Mouse (Mus musculus): Measurements from ENCODE around the gene Polr2g. TPM values are rescaled to one million over a fixed set of nuclear protein-coding genes. Genes with fewer than 3 reads are reported as not detected.

Polr2g gene
- polyA plus RNA-seq, 1 experiment from 2014 or later, result 205 TPM

Other genes with a start within 250 kb of the Polr2g start
- not detected in 2 replicates for gene Slc22a8, start 207.3 kb downstream of the Polr2g start, polyA plus RNA-seq (2016; fragmentation: Nextera tagmentation; extraction: Ambion mirVana)
- 0.10 and 0.24 TPM in 2 replicates for gene Slc22a6, start 180.5 kb downstream of the Polr2g start, polyA plus RNA-seq (2016; fragmentation: Nextera tagmentation; extraction: Ambion mirVana)
- gene Chrm1, start 134.8 kb downstream of the Polr2g start, polyA plus RNA-seq (2016; fragmentation: Nextera tagmentation; extraction: Ambion mirVana), result 0.04 and 0.09 TPM in 2 replicates
- gene Slc3a2, start 75.2 kb downstream of the Polr2g start, polyA plus RNA-seq (2016; fragmentation: Nextera tagmentation; extraction: Ambion mirVana), result 125 and 127 TPM in 2 replicates
- gene Wdr74, start 62.8 kb downstream of the Polr2g start, polyA plus RNA-seq (2016; fragmentation: Nextera tagmentation; extraction: Ambion mirVana), result 117 and 127 TPM in 2 replicates
- 3.4 and 3.5 TPM in 2 replicates for gene 1700092M07Rik, start 57.9 kb downstream of the Polr2g start, polyA plus RNA-seq (2016; fragmentation: Nextera tagmentation; extraction: Ambion mirVana)
- gene Stx5a, start 57.2 kb downstream of the Polr2g start, polyA plus RNA-seq (2016; fragmentation: Nextera tagmentation; extraction: Ambion mirVana), result 97.0 and 108 TPM in 2 replicates
- gene Nxf1, start 41.5 kb downstream of the Polr2g start, polyA plus RNA-seq (2016; fragmentation: Nextera tagmentation; extraction: Ambion mirVana), result 254 and 269 TPM in 2 replicates
- 179 and 185 TPM in 2 replicates for gene Tmem223, start 27.6 kb downstream of the Polr2g start, polyA plus RNA-seq (2016; fragmentation: Nextera tagmentation; extraction: Ambion mirVana)
- gene Tmem179b, start 24.1 kb downstream of the Polr2g start, polyA plus RNA-seq (2016; fragmentation: Nextera tagmentation; extraction: Ambion mirVana), result 43.4 and 46.7 TPM in 2 replicates
- 44.7 and 46.3 TPM in 2 replicates for gene Taf6l, start 12.2 kb downstream of the Polr2g start, polyA plus RNA-seq (2016; fragmentation: Nextera tagmentation; extraction: Ambion mirVana)
- 6.5 and 6.9 TPM in 2 replicates for gene Zbtb3, start 4.0 kb upstream of the Polr2g start, polyA plus RNA-seq (2016; fragmentation: Nextera tagmentation; extraction: Ambion mirVana)
- gene Ttc9c, start 20.8 kb upstream of the Polr2g start, polyA plus RNA-seq (2016; fragmentation: Nextera tagmentation; extraction: Ambion mirVana), result 83.8 and 85.6 TPM in 2 replicates
- 4.8 and 5.0 TPM in 2 replicates for gene Hnrnpul2, start 21.4 kb upstream of the Polr2g start, polyA plus RNA-seq (2016; fragmentation: Nextera tagmentation; extraction: Ambion mirVana)
- gene AC129217.1, start 31.2 kb upstream of the Polr2g start, polyA plus RNA-seq (2016; fragmentation: Nextera tagmentation; extraction: Ambion mirVana), result not detected in 2 replicates
- 41.4 and 44.6 TPM in 2 replicates for gene Bscl2, start 38.9 kb upstream of the Polr2g start, polyA plus RNA-seq (2016; fragmentation: Nextera tagmentation; extraction: Ambion mirVana)
- gene Gng3, start 40.6 kb upstream of the Polr2g start, polyA plus RNA-seq (2016; fragmentation: Nextera tagmentation; extraction: Ambion mirVana), result 29.3 and 32.0 TPM in 2 replicates
- 0.55 and 0.57 TPM in 2 replicates for gene Lrrn4cl, start 52.2 kb upstream of the Polr2g start, polyA plus RNA-seq (2016; fragmentation: Nextera tagmentation; extraction: Ambion mirVana)
- 218 and 220 TPM in 2 replicates for gene Ubxn1, start 72.9 kb upstream of the Polr2g start, polyA plus RNA-seq (2016; fragmentation: Nextera tagmentation; extraction: Ambion mirVana)
- 59.0 and 62.0 TPM in 2 replicates for gene Uqcc3, start 82.3 kb upstream of the Polr2g start, polyA plus RNA-seq (2016; fragmentation: Nextera tagmentation; extraction: Ambion mirVana)
- 115 and 118 TPM in 2 replicates for gene Lbhd1, start 85.2 kb upstream of the Polr2g start, polyA plus RNA-seq (2016; fragmentation: Nextera tagmentation; extraction: Ambion mirVana)
- not detected in 2 replicates for gene Gm49403, start 85.4 kb upstream of the Polr2g start, polyA plus RNA-seq (2016; fragmentation: Nextera tagmentation; extraction: Ambion mirVana)
- 159 and 167 TPM in 2 replicates for gene 1810009A15Rik, start 90.3 kb upstream of the Polr2g start, polyA plus RNA-seq (2016; fragmentation: Nextera tagmentation; extraction: Ambion mirVana)
- gene Gm49416, start 90.3 kb upstream of the Polr2g start, polyA plus RNA-seq (2016; fragmentation: Nextera tagmentation; extraction: Ambion mirVana), result 0.59 and 0.96 TPM in 2 replicates
- gene Ints5, start 94.4 kb upstream of the Polr2g start, polyA plus RNA-seq (2016; fragmentation: Nextera tagmentation; extraction: Ambion mirVana), result 59.0 and 60.9 TPM in 2 replicates
- 116 TPM in 2 replicates for gene Ganab, start 99.5 kb upstream of the Polr2g start, polyA plus RNA-seq (2016; fragmentation: Nextera tagmentation; extraction: Ambion mirVana)
- gene B3gat3, start 121.8 kb upstream of the Polr2g start, polyA plus RNA-seq (2016; fragmentation: Nextera tagmentation; extraction: Ambion mirVana), result 46.7 and 47.3 TPM in 2 replicates
- 3.1 and 3.8 TPM in 2 replicates for gene Rom1, start 130.8 kb upstream of the Polr2g start, polyA plus RNA-seq (2016; fragmentation: Nextera tagmentation; extraction: Ambion mirVana)
- 28.9 and 30.1 TPM in 2 replicates for gene Eml3, start 131.0 kb upstream of the Polr2g start, polyA plus RNA-seq (2016; fragmentation: Nextera tagmentation; extraction: Ambion mirVana)
- 212 and 216 TPM in 2 replicates for gene Mta2, start 143.3 kb upstream of the Polr2g start, polyA plus RNA-seq (2016; fragmentation: Nextera tagmentation; extraction: Ambion mirVana)
- gene Tut1, start 155.3 kb upstream of the Polr2g start, polyA plus RNA-seq (2016; fragmentation: Nextera tagmentation; extraction: Ambion mirVana), result 45.2 and 47.8 TPM in 2 replicates
- gene Eef1g, start 168.5 kb upstream of the Polr2g start, polyA plus RNA-seq (2016; fragmentation: Nextera tagmentation; extraction: Ambion mirVana), result 550 and 554 TPM in 2 replicates
- gene Ahnak, start 190.7 kb upstream of the Polr2g start, polyA plus RNA-seq (2016; fragmentation: Nextera tagmentation; extraction: Ambion mirVana), result 9.3 and 10.0 TPM in 2 replicates

Measured in embryonic facial prominence, embryonic 10.5 days (tissue).